In the genomic region with DNA sequence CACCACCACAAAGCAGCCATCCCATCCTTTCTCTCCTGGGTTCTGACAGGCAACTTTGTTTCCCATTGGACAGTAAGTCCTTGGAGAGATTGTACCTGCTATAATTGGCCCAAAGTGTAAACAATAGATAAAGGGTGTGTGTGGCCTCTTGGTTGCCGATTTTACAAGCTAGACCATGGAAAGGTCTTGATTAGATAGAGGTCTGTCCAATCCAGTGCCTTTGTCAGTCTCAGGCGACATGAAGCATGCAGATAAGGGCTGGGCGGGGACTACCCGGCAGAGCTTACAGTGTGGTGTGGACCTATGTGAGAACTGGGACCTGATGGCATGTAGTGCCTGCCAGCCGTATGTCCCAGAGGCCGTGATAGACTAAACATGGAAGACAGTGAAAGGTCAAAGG, we compare ENCODE assay signal across 12 mouse cellular contexts.
A peak's percentile ranks its signal among the peaks of the same experiment; 100 is the strongest.
DNase-seq lines count a peak whose midpoint lies in the region; ATAC-seq lines count a peak whose summit lies in the region.
"Had no signal": no experiment of that assay in that cellular context is flagged by ENCODE, and none has a peak within 500 bp of the region (broad histone marks: within the 10 kb centered on the region; RNA-seq: fewer than 3 reads in every experiment).

No protein-coding gene starts in this region.

- DNase-seq in heart, embryonic 10.5 days (ENCODE audit: low spot score), result peak; percentile 93
- no peak for DNase-seq in thymus, postnatal 4 days
- DNase-seq: adrenal gland, postnatal 14 days; cerebellum, adult 8-10 months; right cerebral cortex, postnatal 14 days had no signal

- H3K4me1 ChIP-seq in neural tube, embryonic 14.5 days (ENCODE audit: control insufficient read depth, insufficient read depth, low read length), result no peaks in the 10 kb centered on the region
- H3K4me1 ChIP-seq in neural tube, embryonic 15.5 days, result no peaks in the 10 kb centered on the region
- H3K4me1 ChIP-seq in heart, embryonic 10.5 days, result peaks cover 31% of the 10 kb centered on the region
- H3K4me1 ChIP-seq in intestine, embryonic 15.5 days (replicated peaks), result peaks cover 15% of the 10 kb centered on the region
- H3K4me1 ChIP-seq in stomach, embryonic 15.5 days, result peaks cover 6% of the 10 kb centered on the region; the same call in 1 of the 2 replicates
- H3K4me1 ChIP-seq in hindbrain, embryonic 16.5 days (ENCODE audit: control insufficient read depth, insufficient read depth, low read depth, low read length), result no peaks in the 10 kb centered on the region

- H3K36me3 ChIP-seq in neural tube, embryonic 14.5 days (ENCODE audit: control insufficient read depth, insufficient read depth, low read length), result no peaks in the 10 kb centered on the region
- H3K36me3 ChIP-seq in neural tube, embryonic 15.5 days, result no peaks in the 10 kb centered on the region
- peaks cover 10% of the 10 kb centered on the region; the same call in 1 of the 2 replicates for H3K36me3 ChIP-seq in heart, embryonic 10.5 days
- no peaks in the 10 kb centered on the region for H3K36me3 ChIP-seq in intestine, embryonic 15.5 days
- no peaks in the 10 kb centered on the region for H3K36me3 ChIP-seq in stomach, embryonic 15.5 days
- H3K36me3 ChIP-seq in hindbrain, embryonic 16.5 days (ENCODE audit: control insufficient read depth, insufficient read depth, low read length), result no peaks in the 10 kb centered on the region

- no peak overlapping the region for H3K4me2 ChIP-seq in neural tube, embryonic 14.5 days (ENCODE audit: low read depth, low read length)
- H3K4me2 ChIP-seq in neural tube, embryonic 15.5 days, result no peak overlapping the region
- H3K4me2 ChIP-seq in intestine, embryonic 15.5 days (replicated peaks), result no peak overlapping the region
- no peak overlapping the region for H3K4me2 ChIP-seq in stomach, embryonic 15.5 days
- no peak overlapping the region for H3K4me2 ChIP-seq in hindbrain, embryonic 16.5 days (ENCODE audit: low read length)
- H3K4me2 ChIP-seq: limb, embryonic 12.5 days had no signal

- no peak overlapping the region for H3K27ac ChIP-seq in neural tube, embryonic 14.5 days (ENCODE audit: low read depth, low read length)
- H3K27ac ChIP-seq in neural tube, embryonic 15.5 days (replicated peaks), result no peak overlapping the region
- peak overlapping the region; percentile 74 for H3K27ac ChIP-seq in heart, embryonic 10.5 days
- peak overlapping the region; percentile 60; the same call in 1 of the 2 replicates for H3K27ac ChIP-seq in intestine, embryonic 15.5 days
- H3K27ac ChIP-seq in stomach, embryonic 15.5 days, result no peak overlapping the region
- no peak overlapping the region for H3K27ac ChIP-seq in hindbrain, embryonic 16.5 days (ENCODE audit: low read depth, low read length)
- H3K27ac ChIP-seq: limb, embryonic 12.5 days had no signal

- H3K27me3 ChIP-seq in neural tube, embryonic 14.5 days (ENCODE audit: control insufficient read depth, insufficient read depth, low read length), result no peaks in the 10 kb centered on the region
- no peaks in the 10 kb centered on the region for H3K27me3 ChIP-seq in neural tube, embryonic 15.5 days (replicated peaks)
- H3K27me3 ChIP-seq in heart, embryonic 10.5 days (ENCODE audit: insufficient read depth, poor library complexity, severe bottlenecking), result no peaks in the 10 kb centered on the region
- no peaks in the 10 kb centered on the region for H3K27me3 ChIP-seq in intestine, embryonic 15.5 days (replicated peaks)
- no peaks in the 10 kb centered on the region for H3K27me3 ChIP-seq in stomach, embryonic 15.5 days (replicated peaks)
- no peaks in the 10 kb centered on the region for H3K27me3 ChIP-seq in hindbrain, embryonic 16.5 days (replicated peaks; ENCODE audit: control insufficient read depth, insufficient read depth, low read length)
- H3K27me3 ChIP-seq: limb, embryonic 12.5 days had no signal

- no peak overlapping the region for H3K9ac ChIP-seq in neural tube, embryonic 14.5 days (replicated peaks; ENCODE audit: low read depth, low read length)
- H3K9ac ChIP-seq in neural tube, embryonic 15.5 days (replicated peaks), result no peak overlapping the region
- no peak overlapping the region for H3K9ac ChIP-seq in intestine, embryonic 15.5 days
- H3K9ac ChIP-seq in stomach, embryonic 15.5 days, result no peak overlapping the region
- no peak overlapping the region for H3K9ac ChIP-seq in hindbrain, embryonic 16.5 days (ENCODE audit: low read depth, low read length)
- H3K9ac ChIP-seq: limb, embryonic 12.5 days had no signal

- no peaks in the 10 kb centered on the region for H3K9me3 ChIP-seq in neural tube, embryonic 14.5 days (ENCODE audit: control insufficient read depth, low read length)
- H3K9me3 ChIP-seq in neural tube, embryonic 15.5 days (replicated peaks), result no peaks in the 10 kb centered on the region
- no peaks in the 10 kb centered on the region for H3K9me3 ChIP-seq in heart, embryonic 10.5 days
- no peaks in the 10 kb centered on the region for H3K9me3 ChIP-seq in intestine, embryonic 15.5 days
- H3K9me3 ChIP-seq in stomach, embryonic 15.5 days, result no peaks in the 10 kb centered on the region
- no peaks in the 10 kb centered on the region for H3K9me3 ChIP-seq in hindbrain, embryonic 16.5 days (ENCODE audit: control insufficient read depth, low read length)

- ATAC-seq in neural tube, embryonic 14.5 days (ENCODE audit: low read depth), result peak; percentile 46; the same call in 1 of the 2 replicates
- ATAC-seq in neural tube, embryonic 15.5 days (ENCODE audit: low FRiP score), result no peak
- ATAC-seq in intestine, embryonic 15.5 days, result peak; percentile 94
- ATAC-seq in stomach, embryonic 15.5 days (ENCODE audit: insufficient read depth, low FRiP score, low read depth), result peak; percentile 91
- ATAC-seq in hindbrain, embryonic 16.5 days, result no peak
- ATAC-seq: forebrain, embryonic 14.5 days had no signal

- WGBS in neural tube, embryonic 14.5 days, result 84% methylated on average over 6 of the region's 6 CpGs
- WGBS in neural tube, embryonic 15.5 days, result 89% methylated on average over 6 of the region's 6 CpGs
- 7% methylated on average over 6 of the region's 6 CpGs for WGBS in heart, embryonic 10.5 days
- WGBS in intestine, embryonic 15.5 days, result 39% methylated on average over 6 of the region's 6 CpGs
- WGBS in stomach, embryonic 15.5 days, result 49% methylated on average over 6 of the region's 6 CpGs
- 89% methylated on average over 6 of the region's 6 CpGs for WGBS in hindbrain, embryonic 16.5 days

- no peak overlapping the region for H3K4me3 ChIP-seq in neural tube, embryonic 14.5 days (ENCODE audit: low read depth, low read length)
- H3K4me3 ChIP-seq in neural tube, embryonic 15.5 days (replicated peaks), result no peak overlapping the region
- peak overlapping the region; percentile 25; the same call in 1 of the 2 replicates for H3K4me3 ChIP-seq in heart, embryonic 10.5 days
- H3K4me3 ChIP-seq in intestine, embryonic 15.5 days (replicated peaks), result no peak overlapping the region
- no peak overlapping the region for H3K4me3 ChIP-seq in stomach, embryonic 15.5 days (replicated peaks)
- no peak overlapping the region for H3K4me3 ChIP-seq in hindbrain, embryonic 16.5 days (ENCODE audit: low read length)
- H3K4me3 ChIP-seq: limb, embryonic 12.5 days had no signal

Comparison
In these comparisons a context has a peak if more than half of its experiments do, and no peak if none do; other contexts are left out.
1. ATAC-seq: peak in neural tube, embryonic 14.5 days (single experiment), intestine, embryonic 15.5 days (single experiment) and stomach, embryonic 15.5 days (single experiment); none in neural tube, embryonic 15.5 days (single experiment) and hindbrain, embryonic 16.5 days (single experiment).
2. H3K27ac ChIP-seq: peak in heart, embryonic 10.5 days (single experiment) and intestine, embryonic 15.5 days (single experiment); none in neural tube, embryonic 14.5 days (single experiment), neural tube, embryonic 15.5 days (single experiment), stomach, embryonic 15.5 days (single experiment) and hindbrain, embryonic 16.5 days (single experiment).